Mouse (Mus musculus) midbrain, embryonic 12.5 days (tissue): Measurements from ENCODE around the gene Olfr1099. TPM values are rescaled to one million over a fixed set of nuclear protein-coding genes. Genes with fewer than 3 reads are reported as not detected.

ENCODE experiments used
- ATAC-seq: fragments of 200-750 bp; cut with Nextera tagmentation; 2 replicates; pipeline ENCODE4 v1.8.0; 2017; ENCODE audit warnings: low read depth, moderate TSS enrichment, moderate library complexity; ENCODE audit not compliant: low FRiP score
- H3K27ac ChIP-seq: fragments of 300-500 bp; sonication (generic); replicated peaks from 2 replicates; pipeline ENCODE4 v1.5.1; 2016; ENCODE audit warnings: mild to moderate bottlenecking
- H3K27me3 ChIP-seq: fragments of 300-500 bp; sonication (generic); 2 replicates; pipeline ENCODE4 v1.6.1; 2016; ENCODE audit warnings: mild to moderate bottlenecking
- H3K36me3 ChIP-seq: fragments of 300-500 bp; sonication (generic); 2 replicates; pipeline ENCODE4 v1.6.1; 2016
- H3K4me1 ChIP-seq: fragments of 300-500 bp; sonication (generic); 2 replicates; pipeline ENCODE4 v1.6.1; 2016
- H3K4me2 ChIP-seq: fragments of 300-500 bp; sonication (generic); replicated peaks from 2 replicates; pipeline ENCODE4 v1.6.1; 2016; ENCODE audit warnings: mild to moderate bottlenecking, moderate library complexity
- H3K4me3 ChIP-seq: fragments of 300-500 bp; sonication (generic); 2 replicates; pipeline ENCODE4 v1.5.1; 2016; ENCODE audit warnings: mild to moderate bottlenecking
- H3K9ac ChIP-seq: fragments of 300-500 bp; sonication (generic); replicated peaks from 2 replicates; pipeline ENCODE4 v1.6.1; 2016; ENCODE audit warnings: mild to moderate bottlenecking, moderate library complexity
- H3K9me3 ChIP-seq: fragments of 300-500 bp; sonication (generic); 2 replicates; pipeline ENCODE4 v1.6.1; 2016; ENCODE audit warnings: mild to moderate bottlenecking
- WGBS: fragments of 180-500 bp; shearing (Covaris S2); methylation state at CpG from one replicate; pipeline ENCODE4 v1.1.7; 2016; 5-methylcytosine and 5-hydroxymethylcytosine counted together
- polyA plus RNA-seq: library from polyadenylated mRNA; unstranded; fragments of >200 nt; fragmentation: Nextera tagmentation; extraction: Ambion mirVana; gene quantifications from 2 replicates; pipeline ENCODE4 v1.2.1, GENCODE M21; 2016

The Olfr1099 gene
- polyA plus RNA-seq = not detected in 2 replicates

- Histone ChIP-seq H3K4me1 (no peaks in the 10 kb centered on the region), H3K36me3 (no peaks in the 10 kb centered on the region), H3K4me3 (no peak within 1 kb of the TSS), H3K4me2 (no peak within 1 kb of the TSS), H3K27me3 (no peaks in the 10 kb centered on the region), H3K9ac (no peak within 1 kb of the TSS), H3K27ac (no peak within 1 kb of the TSS), H3K9me3 (no peaks in the 10 kb centered on the region)
- WGBS = 89% methylated on average over 1 of the region's 1 CpGs
- no peak for ATAC-seq
Observed at GRCm38 (mm10) chr2:86960593-86960992, at the start of gene Olfr1099. Gene Olfr1099, minus strand, starts transcription at chr2:86960693.

- Histone ChIP-seq H3K4me2 (no peak within 1 kb of the TSS), H3K4me1 (no peaks in the 10 kb centered on the region), H3K27ac (no peak within 1 kb of the TSS), H3K9me3 (no peaks in the 10 kb centered on the region), H3K4me3 (no peak within 1 kb of the TSS), H3K36me3 (no peaks in the 10 kb centered on the region), H3K9ac (no peak within 1 kb of the TSS), H3K27me3 (no peaks in the 10 kb centered on the region)
- no peak for ATAC-seq
Observed at GRCm38 (mm10) chr2:86998098-86998497, 37.6 kb upstream of the Olfr1099 start, which contains the start of gene Olfr1102. Gene Olfr1102, plus strand, starts transcription at chr2:86998398.

- Histone ChIP-seq H3K9me3 (no peaks in the 10 kb centered on the region), H3K4me1 (no peaks in the 10 kb centered on the region), H3K4me3 (no peak within 1 kb of the TSS), H3K4me2 (no peak within 1 kb of the TSS), H3K27ac (no peak within 1 kb of the TSS), H3K36me3 (no peaks in the 10 kb centered on the region), H3K27me3 (no peaks in the 10 kb centered on the region), H3K9ac (no peak within 1 kb of the TSS)
- WGBS = 82% methylated on average over 3 of the region's 3 CpGs
- no peak for ATAC-seq
Observed at GRCm38 (mm10) chr2:86991121-86991520, 30.6 kb upstream of the Olfr1099 start, which contains the start of gene Olfr1101. Gene Olfr1101, minus strand, starts transcription at chr2:86991221.

GRCm38 (mm10) chr2:86979854-86980253 lies 19.4 kb upstream of the Olfr1099 start, which contains the start of gene Olfr1100:
Gene Olfr1100, minus strand, starts transcription at chr2:86979954.
- no peaks in the 10 kb centered on the region for H3K4me1 ChIP-seq
- H3K36me3 ChIP-seq = no peaks in the 10 kb centered on the region
- H3K4me3 ChIP-seq = no peak within 1 kb of the TSS
- H3K9me3 ChIP-seq = no peaks in the 10 kb centered on the region
- no peak within 1 kb of the TSS for H3K9ac ChIP-seq
- H3K27me3 ChIP-seq = no peaks in the 10 kb centered on the region
- H3K27ac ChIP-seq = no peak within 1 kb of the TSS
- no peak for ATAC-seq
- WGBS = 81% methylated on average over 3 of the region's 3 CpGs
- no peak within 1 kb of the TSS for H3K4me2 ChIP-seq

- Histone ChIP-seq H3K4me2 (no peak overlapping the region), H3K36me3 (no peaks in the 10 kb centered on the region), H3K4me1 (no peaks in the 10 kb centered on the region), H3K4me3 (no peak overlapping the region), H3K27ac (no peak overlapping the region), H3K27me3 (no peaks in the 10 kb centered on the region), H3K9ac (no peak overlapping the region), H3K9me3 (no peaks in the 10 kb centered on the region)
- no peak for ATAC-seq
Observed at GRCm38 (mm10) chr2:86926557-86926956, 33.9 kb downstream of the Olfr1099 start.

GRCm38 (mm10) chr2:86924445-86924844 lies 36.0 kb downstream of the Olfr1099 start, which contains the start of gene Olfr1098:
Gene Olfr1098, minus strand, starts transcription at chr2:86924545.
- WGBS = 90% methylated on average over 1 of the region's 1 CpGs
- Histone ChIP-seq H3K27me3 (no peaks in the 10 kb centered on the region), H3K4me1 (no peaks in the 10 kb centered on the region), H3K9ac (no peak within 1 kb of the TSS), H3K36me3 (no peaks in the 10 kb centered on the region), H3K27ac (no peak within 1 kb of the TSS), H3K9me3 (no peaks in the 10 kb centered on the region), H3K4me2 (no peak within 1 kb of the TSS), H3K4me3 (no peak within 1 kb of the TSS)
- no peak for ATAC-seq

- ATAC-seq = no peak
- Histone ChIP-seq H3K9ac (no peak overlapping the region), H3K4me2 (no peak overlapping the region), H3K36me3 (no peaks in the 10 kb centered on the region), H3K27me3 (no peaks in the 10 kb centered on the region), H3K9me3 (no peaks in the 10 kb centered on the region), H3K4me1 (no peaks in the 10 kb centered on the region), H3K4me3 (no peak overlapping the region), H3K27ac (no peak overlapping the region)
- 89% methylated on average over 2 of the region's 2 CpGs for WGBS
Observed at GRCm38 (mm10) chr2:86905647-86906046, 54.8 kb downstream of the Olfr1099 start.

Other genes starting within 250 kb of the Olfr1099 start
- gene Olfr1089, start 227.0 kb downstream of the Olfr1099 start, polyA plus RNA-seq = not detected in 2 replicates
- not detected in 2 replicates for gene Olfr1090, start 201.7 kb downstream of the Olfr1099 start, polyA plus RNA-seq
- not detected in 2 replicates for gene Olfr1093, start 178.2 kb downstream of the Olfr1099 start, polyA plus RNA-seq
- gene Olfr141, start 150.7 kb downstream of the Olfr1099 start, polyA plus RNA-seq = not detected in 2 replicates
- not detected in 2 replicates for gene Olfr1094, start 136.0 kb downstream of the Olfr1099 start, polyA plus RNA-seq
- not detected in 2 replicates for gene Olfr1095, start 109.0 kb downstream of the Olfr1099 start, polyA plus RNA-seq
- not detected in 2 replicates for gene Gm13723, start 85.9 kb downstream of the Olfr1099 start, polyA plus RNA-seq
- not detected in 2 replicates for gene Olfr1097, start 68.5 kb downstream of the Olfr1099 start, polyA plus RNA-seq
- gene Olfr1098, start 36.1 kb downstream of the Olfr1099 start, polyA plus RNA-seq = not detected in 2 replicates
- gene Olfr1100, start 19.3 kb upstream of the Olfr1099 start, polyA plus RNA-seq = not detected in 2 replicates
- gene Olfr1101, start 30.5 kb upstream of the Olfr1099 start, polyA plus RNA-seq = not detected in 2 replicates
- not detected in 2 replicates for gene Olfr1102, start 37.7 kb upstream of the Olfr1099 start, polyA plus RNA-seq
- not detected in 2 replicates for gene Olfr1104, start 66.4 kb upstream of the Olfr1099 start, polyA plus RNA-seq
- gene Olfr1105, start 75.8 kb upstream of the Olfr1099 start, polyA plus RNA-seq = not detected in 2 replicates
- not detected in 2 replicates for gene Olfr1106, start 91.6 kb upstream of the Olfr1099 start, polyA plus RNA-seq
- not detected in 2 replicates for gene Olfr1107, start 115.1 kb upstream of the Olfr1099 start, polyA plus RNA-seq
- not detected in 2 replicates for gene Olfr1109, start 135.3 kb upstream of the Olfr1099 start, polyA plus RNA-seq
- not detected in 2 replicates for gene Olfr259, start 153.9 kb upstream of the Olfr1099 start, polyA plus RNA-seq
- not detected in 2 replicates for gene Olfr1110, start 179.6 kb upstream of the Olfr1099 start, polyA plus RNA-seq
- not detected in 2 replicates for gene Olfr1111, start 191.9 kb upstream of the Olfr1099 start, polyA plus RNA-seq
- gene Olfr1112, start 227.1 kb upstream of the Olfr1099 start, polyA plus RNA-seq = not detected in 2 replicates
- not detected in 2 replicates for gene Olfr1113, start 248.3 kb upstream of the Olfr1099 start, polyA plus RNA-seq